Comparison of ENCODE assay signal across 10 mouse cellular contexts in the genomic region with DNA sequence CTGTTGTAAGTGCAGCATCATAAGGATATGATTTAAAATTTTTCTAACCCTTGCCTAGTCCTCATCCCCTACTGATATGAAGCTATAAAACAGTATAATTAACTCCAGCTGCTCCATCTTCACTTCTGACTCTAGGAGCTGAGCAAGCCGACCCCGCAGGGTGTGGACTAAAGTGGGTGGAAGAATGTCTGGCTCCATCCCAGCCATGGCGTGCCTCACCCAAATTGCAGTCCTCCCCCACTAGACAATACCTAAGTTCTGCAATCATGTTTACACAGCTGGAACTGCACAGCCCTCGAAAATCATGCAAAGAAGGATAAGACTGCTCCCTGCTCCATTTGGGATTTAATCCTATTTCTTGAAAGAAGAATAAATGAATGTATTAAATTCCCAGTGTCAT.
DNase-seq lines count a peak whose midpoint lies in the region; ATAC-seq and TF ChIP-seq lines count a peak whose summit lies in the region.
"Had no signal": no experiment of that assay in that cellular context is flagged by ENCODE, and none has a peak within 500 bp of the region (broad histone marks: within the 10 kb centered on the region; RNA-seq: fewer than 3 reads in every experiment).

No protein-coding gene starts in this region.

- intact Hi-C loops in left cerebral cortex, adult 2 months (cut with DNase I) = no loop called here

- no peaks in the 10 kb centered on the region for H3K36me3 ChIP-seq in liver, embryonic 12.5 days
- no peaks in the 10 kb centered on the region for H3K36me3 ChIP-seq in embryonic facial prominence, embryonic 15.5 days
- H3K36me3 ChIP-seq in kidney, embryonic 15.5 days = no peaks in the 10 kb centered on the region
- H3K36me3 ChIP-seq: G1E had no signal

- H3K4me3 ChIP-seq in liver, embryonic 12.5 days = no peak overlapping the region
- H3K4me3 ChIP-seq in embryonic facial prominence, embryonic 15.5 days (replicated peaks) = no peak overlapping the region
- H3K4me3 ChIP-seq in kidney, embryonic 15.5 days (replicated peaks) = no peak overlapping the region
- H3K4me3 ChIP-seq in left cerebral cortex, adult 2 months = no peak overlapping the region

- H3K4me1 ChIP-seq in liver, embryonic 12.5 days = no peaks in the 10 kb centered on the region
- H3K4me1 ChIP-seq in embryonic facial prominence, embryonic 15.5 days = no peaks in the 10 kb centered on the region
- no peaks in the 10 kb centered on the region for H3K4me1 ChIP-seq in kidney, embryonic 15.5 days

- TF ChIP-seq CTCF in left cerebral cortex, adult 2 months (IDR thresholded peaks at IDR 0.05) = no peak

- H3K9ac ChIP-seq in liver, embryonic 12.5 days = no peak overlapping the region
- H3K9ac ChIP-seq in embryonic facial prominence, embryonic 15.5 days = no peak overlapping the region
- H3K9ac ChIP-seq in kidney, embryonic 15.5 days = no peak overlapping the region

- H3K27me3 ChIP-seq in liver, embryonic 12.5 days (replicated peaks) = no peaks in the 10 kb centered on the region
- peaks cover 3% of the 10 kb centered on the region; the same call in 1 of the 2 replicates for H3K27me3 ChIP-seq in embryonic facial prominence, embryonic 15.5 days
- H3K27me3 ChIP-seq in kidney, embryonic 15.5 days = peaks cover 6% of the 10 kb centered on the region

- no peak for ATAC-seq in liver, embryonic 12.5 days
- 0 out of 2 replicates have a peak, but pooled peaks have one; percentile 51 for ATAC-seq in embryonic facial prominence, embryonic 15.5 days (ENCODE audit: insufficient number of reproducible peaks, low FRiP score, low TSS enrichment, low read depth)
- peak; percentile 82 for ATAC-seq in kidney, embryonic 15.5 days (replicated peaks; ENCODE audit: low FRiP score)
- no peak for ATAC-seq in granulocyte monocyte progenitor cell, adult 5-6 weeks (replicated peaks; ENCODE audit: poor library complexity, severe bottlenecking)

- whole genome bisulfite sequencing in liver, embryonic 12.5 days (ENCODE audit: insufficient replicate concordance) = 47% methylated on average over 4 of the region's 4 CpGs
- 24% methylated on average over 4 of the region's 4 CpGs for WGBS in embryonic facial prominence, embryonic 15.5 days
- WGBS in kidney, embryonic 15.5 days = 24% methylated on average over 4 of the region's 4 CpGs

- no peak overlapping the region for H3K27ac ChIP-seq in liver, embryonic 12.5 days
- H3K27ac ChIP-seq in embryonic facial prominence, embryonic 15.5 days (replicated peaks) = no peak overlapping the region
- no peak overlapping the region for H3K27ac ChIP-seq in kidney, embryonic 15.5 days
- H3K27ac ChIP-seq in left cerebral cortex, adult 2 months = no peak overlapping the region

- H3K4me2 ChIP-seq in liver, embryonic 12.5 days = no peak overlapping the region
- H3K4me2 ChIP-seq in embryonic facial prominence, embryonic 15.5 days (replicated peaks) = no peak overlapping the region
- H3K4me2 ChIP-seq in kidney, embryonic 15.5 days = no peak overlapping the region

- DNase-seq in liver = peak; percentile 4
- DNase-seq in mesoderm, embryonic 11.5 days (ENCODE audit: low read depth, low spot score) = peak; percentile 51
- no peak for DNase-seq in left cerebral cortex, adult 2 months (ENCODE audit: extremely low spot score in 1 of 2, low spot score in 2 of 2)
- DNase-seq in adrenal gland, postnatal 14 days = no peak
- DNase-seq: cerebellum, adult 9-11 months had no signal

- no peaks in the 10 kb centered on the region for H3K9me3 ChIP-seq in liver, embryonic 12.5 days (replicated peaks)
- no peaks in the 10 kb centered on the region for H3K9me3 ChIP-seq in embryonic facial prominence, embryonic 15.5 days (replicated peaks)
- no peaks in the 10 kb centered on the region for H3K9me3 ChIP-seq in kidney, embryonic 15.5 days (replicated peaks)
- H3K9me3 ChIP-seq: G1E had no signal

Comparison
In these comparisons a context has a peak if more than half of its experiments do, and no peak if none do; other contexts are left out.
1. DNase-seq: peak in liver (single experiment) and mesoderm, embryonic 11.5 days (single experiment); none in left cerebral cortex, adult 2 months (0 of 2) and adrenal gland, postnatal 14 days (single experiment).
2. ATAC-seq: peak in embryonic facial prominence, embryonic 15.5 days (single experiment) and kidney, embryonic 15.5 days (single experiment); none in liver, embryonic 12.5 days (single experiment) and granulocyte monocyte progenitor cell, adult 5-6 weeks (single experiment).